Mouse (Mus musculus) embryonic facial prominence, embryonic 12.5 days (tissue): ENCODE results near the gene Gm3159. TPM values are rescaled to one million over a fixed set of nuclear protein-coding genes. Genes with fewer than 3 reads are reported as not detected.
"Not testable (repeated sequence)": the region's sequence is repeated elsewhere in the genome, so short reads cannot be mapped to it uniquely, and the experiment has no call there.

Source experiments
- ATAC-seq: fragments of 200-750 bp; cut with Nextera tagmentation; 2 replicates; pipeline ENCODE4 v1.8.0; 2017; ENCODE audit not compliant: insufficient number of reproducible peaks, insufficient read depth, low FRiP score, low TSS enrichment
- H3K27ac ChIP-seq: fragments of 300-500 bp; sonication (generic); 2 replicates; pipeline ENCODE4 v1.5.1; 2016; ENCODE audit warnings: mild to moderate bottlenecking
- H3K27me3 ChIP-seq: fragments of 300-500 bp; sonication (generic); 2 replicates; pipeline ENCODE4 v1.6.1; 2016; ENCODE audit warnings: mild to moderate bottlenecking, moderate library complexity
- H3K36me3 ChIP-seq: fragments of 300-500 bp; sonication (generic); 2 replicates; pipeline ENCODE4 v1.6.1; 2016; ENCODE audit warnings: mild to moderate bottlenecking
- H3K4me1 ChIP-seq: fragments of 300-500 bp; sonication (generic); 2 replicates; pipeline ENCODE4 v1.6.1; 2016
- H3K4me2 ChIP-seq: fragments of 300-500 bp; sonication (generic); replicated peaks from 2 replicates; pipeline ENCODE4 v1.6.1; 2016; ENCODE audit warnings: mild to moderate bottlenecking, moderate library complexity
- H3K4me3 ChIP-seq: fragments of 300-500 bp; sonication (generic); 2 replicates; pipeline ENCODE4 v1.5.1; 2016; ENCODE audit warnings: mild to moderate bottlenecking
- H3K9ac ChIP-seq: fragments of 300-500 bp; sonication (generic); 2 replicates; pipeline ENCODE4 v1.6.1; 2016; ENCODE audit warnings: mild to moderate bottlenecking, moderate library complexity
- H3K9me3 ChIP-seq: fragments of 300-500 bp; sonication (generic); 2 replicates; pipeline ENCODE4 v1.6.1; 2016; ENCODE audit warnings: mild to moderate bottlenecking, moderate library complexity
- polyA plus RNA-seq: library from polyadenylated mRNA; unstranded; fragments of >200 nt; fragmentation: Nextera tagmentation; extraction: Ambion mirVana; gene quantifications from 2 replicates; pipeline ENCODE4 v1.2.1, GENCODE M21; 2016

Gene Gm3159
- polyA plus RNA-seq, 1 experiment from 2014 or later = not detected

DNA sequence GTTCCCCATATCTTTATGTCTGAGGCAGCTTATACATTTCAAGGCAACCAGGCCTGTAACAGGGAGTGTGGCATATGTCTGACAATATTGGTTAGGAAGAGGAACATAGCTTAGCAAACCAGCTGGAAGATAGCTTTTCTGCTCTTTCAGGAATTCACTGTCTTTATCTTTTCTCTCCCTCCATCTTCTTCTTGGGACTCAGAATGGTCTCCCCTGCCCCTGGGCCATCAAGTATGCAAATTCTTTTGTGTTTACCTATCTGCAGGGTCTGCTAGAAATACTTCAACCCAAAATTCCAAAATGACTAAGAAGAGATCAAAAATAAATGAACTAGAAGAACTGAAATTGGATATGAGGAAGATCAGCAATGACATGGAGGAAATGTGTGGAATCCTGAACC lies 33.4 kb downstream of the Gm3159 start, which contains the start of gene Gm3173:
TSS of gene Gm3173 (plus strand) at position 301 of the 400 bp plus-strand sequence.
- H3K27ac ChIP-seq, H3K27me3 ChIP-seq, H3K36me3 ChIP-seq, H3K9ac ChIP-seq, H3K4me3 ChIP-seq, ATAC-seq, H3K4me1 ChIP-seq, H3K9me3 ChIP-seq, H3K4me2 ChIP-seq: not testable (repeated sequence)

Other genes with a start within 250 kb of the Gm3159 start
- not detected in 2 replicates for gene Gm3127, start 232.5 kb upstream of the Gm3159 start, polyA plus RNA-seq
- 1.0 and 1.2 TPM in 2 replicates for gene Gm2974, start 214.9 kb upstream of the Gm3159 start, polyA plus RNA-seq
- not detected in 2 replicates for gene Gm3138, start 147.9 kb upstream of the Gm3159 start, polyA plus RNA-seq
- gene Gm3149, start 80.2 kb upstream of the Gm3159 start, polyA plus RNA-seq = not detected in 2 replicates
- gene 2610042L04Rik, start 62.8 kb upstream of the Gm3159 start, polyA plus RNA-seq = 0.72 and 0.78 TPM in 2 replicates
- 0.62 and 0.78 TPM in 2 replicates for gene Gm3164, start 17.9 kb downstream of the Gm3159 start, polyA plus RNA-seq
- gene Gm3173, start 33.5 kb downstream of the Gm3159 start, polyA plus RNA-seq = not detected in 2 replicates
- not detected in 2 replicates for gene Gm3182, start 84.2 kb downstream of the Gm3159 start, polyA plus RNA-seq
- not detected in 2 replicates for gene Gm3047, start 157.9 kb downstream of the Gm3159 start, polyA plus RNA-seq
- not detected in 2 replicates for gene Gm8159, start 234.8 kb downstream of the Gm3159 start, polyA plus RNA-seq